ENCODE assay signal across 21 mouse cellular contexts in the genomic region with DNA sequence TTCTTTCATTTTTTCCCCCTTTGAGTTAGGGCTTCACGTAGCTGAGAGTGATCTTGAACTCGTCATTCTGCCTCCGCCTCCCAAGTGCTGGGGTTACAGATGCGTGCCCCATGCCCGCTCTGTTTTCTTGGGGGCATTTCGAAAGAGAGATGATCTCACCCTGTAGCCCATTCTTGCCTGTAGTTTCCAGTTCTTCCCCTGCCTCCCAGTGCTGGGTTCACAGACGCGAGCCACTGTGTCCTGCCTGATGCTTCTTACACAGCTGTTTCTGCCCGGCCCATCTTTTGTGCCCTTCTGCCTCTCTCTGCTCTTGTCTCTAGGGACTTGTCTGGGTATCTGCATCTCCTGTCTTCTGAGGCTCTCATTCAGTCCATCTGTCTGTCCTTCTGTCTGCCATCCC. TPM values are rescaled to one million over a fixed set of nuclear protein-coding genes. Genes with fewer than 3 reads are reported as not detected.
DNase-seq lines count a peak whose midpoint lies in the region; ATAC-seq and TF ChIP-seq lines count a peak whose summit lies in the region.
"Had no signal": no experiment of that assay in that cellular context is flagged by ENCODE, and none has a peak within 500 bp of the region (broad histone marks: within the 10 kb centered on the region; RNA-seq: fewer than 3 reads in every experiment).

No protein-coding gene starts in this region.

- H3K4me2 ChIP-seq in midbrain, postnatal 0 days (ENCODE audit: low read depth, low read length, poor library complexity, severe bottlenecking): no peak overlapping the region
- no peak overlapping the region for H3K4me2 ChIP-seq in forebrain, embryonic 16.5 days (ENCODE audit: low read length)
- H3K4me2 ChIP-seq in hindbrain, postnatal 0 days (ENCODE audit: low read depth, low read length): no peak overlapping the region
- H3K4me2 ChIP-seq in neural tube, embryonic 14.5 days (ENCODE audit: low read depth, low read length): no peak overlapping the region; the same call in 1 of the 2 replicates
- H3K4me2 ChIP-seq: heart, embryonic 15.5 days had no signal

- 55% methylated on average over 9 of the region's 9 CpGs for WGBS in midbrain, embryonic 10.5 days
- 48% methylated on average over 9 of the region's 9 CpGs for WGBS in midbrain, postnatal 0 days
- WGBS in forebrain, embryonic 16.5 days: 31% methylated on average over 9 of the region's 9 CpGs
- 41% methylated on average over 9 of the region's 9 CpGs for WGBS in hindbrain, postnatal 0 days
- 26% methylated on average over 9 of the region's 9 CpGs for WGBS in neural tube, embryonic 14.5 days

- no peak for DNase-seq in midbrain, embryonic 10.5 days (ENCODE audit: low spot score)
- DNase-seq in midbrain, postnatal 0 days (ENCODE audit: low spot score): no peak
- no peak for DNase-seq in hindbrain, postnatal 0 days (ENCODE audit: low spot score)
- DNase-seq in thymus, postnatal 4 days: no peak
- DNase-seq in thymus, adult 18-20 months: no peak
- DNase-seq in cerebellum, postnatal 25 days: no peak
- DNase-seq: cerebellum, adult 8-10 months; heart, adult 18-20 months; liver, postnatal 0 days; lung, postnatal 36 days; thymus, postnatal 25 days had no signal

- no peak for ATAC-seq in midbrain, postnatal 0 days (ENCODE audit: low FRiP score)
- ATAC-seq in forebrain, embryonic 16.5 days: peak; percentile 10; the same call in 1 of the 2 replicates
- ATAC-seq in hindbrain, postnatal 0 days: peak; percentile 10
- ATAC-seq in neural tube, embryonic 14.5 days (ENCODE audit: low read depth): no peak
- ATAC-seq: liver, postnatal 0 days had no signal

- peaks cover 65% of the 10 kb centered on the region for H3K4me1 ChIP-seq in midbrain, embryonic 10.5 days
- H3K4me1 ChIP-seq in midbrain, postnatal 0 days (ENCODE audit: insufficient read depth, low read length): peaks cover 3% of the 10 kb centered on the region; the same call in 1 of the 2 replicates
- peaks cover 21% of the 10 kb centered on the region for H3K4me1 ChIP-seq in forebrain, embryonic 16.5 days (replicated peaks; ENCODE audit: control insufficient read depth, insufficient read depth, low read length)
- no peaks in the 10 kb centered on the region; the same call in 1 of the 2 replicates for H3K4me1 ChIP-seq in hindbrain, postnatal 0 days (ENCODE audit: insufficient read depth, low read length)
- H3K4me1 ChIP-seq in neural tube, embryonic 14.5 days (ENCODE audit: control insufficient read depth, insufficient read depth, low read length): peaks cover 27% of the 10 kb centered on the region
- H3K4me1 ChIP-seq: heart, embryonic 15.5 days had no signal

- no peaks in the 10 kb centered on the region for H3K27me3 ChIP-seq in midbrain, embryonic 10.5 days (ENCODE audit: low read depth, poor library complexity, severe bottlenecking)
- H3K27me3 ChIP-seq in midbrain, postnatal 0 days (ENCODE audit: insufficient read depth, low read length): no peaks in the 10 kb centered on the region
- H3K27me3 ChIP-seq in forebrain, embryonic 16.5 days (replicated peaks; ENCODE audit: control insufficient read depth, insufficient read depth, low read length): no peaks in the 10 kb centered on the region
- H3K27me3 ChIP-seq in hindbrain, postnatal 0 days (ENCODE audit: insufficient read depth, low read length): no peaks in the 10 kb centered on the region
- H3K27me3 ChIP-seq in neural tube, embryonic 14.5 days (ENCODE audit: control insufficient read depth, insufficient read depth, low read length): no peaks in the 10 kb centered on the region
- H3K27me3 ChIP-seq: heart, embryonic 15.5 days had no signal

- H3K9ac ChIP-seq in midbrain, postnatal 0 days (replicated peaks; ENCODE audit: low read length, poor library complexity, severe bottlenecking): no peak overlapping the region
- no peak overlapping the region for H3K9ac ChIP-seq in forebrain, embryonic 16.5 days (replicated peaks; ENCODE audit: low read depth, low read length)
- no peak overlapping the region for H3K9ac ChIP-seq in hindbrain, postnatal 0 days (replicated peaks; ENCODE audit: low read length)
- no peak overlapping the region for H3K9ac ChIP-seq in neural tube, embryonic 14.5 days (replicated peaks; ENCODE audit: low read depth, low read length)
- H3K9ac ChIP-seq: heart, embryonic 15.5 days; liver, postnatal 0 days had no signal

- no peaks in the 10 kb centered on the region; the same call in 1 of the 2 replicates for H3K9me3 ChIP-seq in midbrain, embryonic 10.5 days (replicated peaks)
- H3K9me3 ChIP-seq in midbrain, postnatal 0 days (ENCODE audit: low read length): no peaks in the 10 kb centered on the region
- H3K9me3 ChIP-seq in forebrain, embryonic 16.5 days (ENCODE audit: control insufficient read depth, low read length): no peaks in the 10 kb centered on the region
- no peaks in the 10 kb centered on the region for H3K9me3 ChIP-seq in hindbrain, postnatal 0 days (ENCODE audit: low read length)
- H3K9me3 ChIP-seq in neural tube, embryonic 14.5 days (ENCODE audit: control insufficient read depth, low read length): no peaks in the 10 kb centered on the region
- H3K9me3 ChIP-seq: embryonic facial prominence, embryonic 10.5 days; heart, embryonic 15.5 days had no signal

- no peak for TF ChIP-seq CTCF in midbrain, postnatal 0 days (IDR thresholded peaks at IDR 0.05)
- TF ChIP-seq CTCF in hindbrain, postnatal 0 days (IDR thresholded peaks at IDR 0.05; ENCODE audit: low read depth): no peak

- no peak overlapping the region for H3K4me3 ChIP-seq in midbrain, embryonic 10.5 days
- no peak overlapping the region for H3K4me3 ChIP-seq in midbrain, postnatal 0 days (ENCODE audit: low read depth, low read length)
- no peak overlapping the region for H3K4me3 ChIP-seq in forebrain, embryonic 16.5 days (replicated peaks; ENCODE audit: low read length)
- H3K4me3 ChIP-seq in hindbrain, postnatal 0 days (ENCODE audit: low read length): no peak overlapping the region
- H3K4me3 ChIP-seq in neural tube, embryonic 14.5 days (ENCODE audit: low read depth, low read length): no peak overlapping the region
- H3K4me3 ChIP-seq: heart, embryonic 15.5 days had no signal

- peaks cover 55% of the 10 kb centered on the region for H3K36me3 ChIP-seq in midbrain, embryonic 10.5 days
- peaks cover 26% of the 10 kb centered on the region for H3K36me3 ChIP-seq in midbrain, postnatal 0 days (ENCODE audit: insufficient read depth, low read length)
- peaks cover 15% of the 10 kb centered on the region for H3K36me3 ChIP-seq in forebrain, embryonic 16.5 days (ENCODE audit: control insufficient read depth, insufficient read depth)
- peaks cover 16% of the 10 kb centered on the region; the same call in 1 of the 2 replicates for H3K36me3 ChIP-seq in hindbrain, postnatal 0 days (ENCODE audit: insufficient read depth, low read length)
- H3K36me3 ChIP-seq in neural tube, embryonic 14.5 days (ENCODE audit: control insufficient read depth, insufficient read depth, low read length): peaks cover 14% of the 10 kb centered on the region; the same call in 1 of the 2 replicates
- H3K36me3 ChIP-seq: heart, embryonic 15.5 days had no signal

- peak overlapping the region; percentile 87 for H3K27ac ChIP-seq in midbrain, embryonic 10.5 days (replicated peaks)
- no peak overlapping the region for H3K27ac ChIP-seq in midbrain, postnatal 0 days (ENCODE audit: low read depth, low read length)
- peak overlapping the region; percentile 78 for H3K27ac ChIP-seq in forebrain, embryonic 16.5 days (ENCODE audit: low read length)
- H3K27ac ChIP-seq in hindbrain, postnatal 0 days: peak overlapping the region; percentile 67; the same call in 1 of the 2 replicates
- H3K27ac ChIP-seq in neural tube, embryonic 14.5 days (ENCODE audit: low read depth, low read length): peak overlapping the region; percentile 55
- H3K27ac ChIP-seq: heart, embryonic 15.5 days; kidney, postnatal 0 days; stomach, postnatal 0 days had no signal

RNA-seq across cellular contexts. Expression of gene Nova2, which starts 17.1 kb away (rescaled TPM):
- 3.9 and 6.2 TPM in 2 replicates for polyA plus RNA-seq in midbrain, embryonic 10.5 days (2016; fragmentation: Nextera tagmentation; extraction: Ambion mirVana)
- total RNA-seq in midbrain, postnatal 0 days (2014; rRNA removed): 20.9 and 26.5 TPM in 2 replicates
- polyA plus RNA-seq in midbrain, postnatal 0 days (2015; fragmentation: Nextera tagmentation; extraction: Ambion mirVana): 8.7 and 10.1 TPM in 2 replicates
- 15.8 and 17.3 TPM in 2 replicates for polyA plus RNA-seq in forebrain, embryonic 16.5 days (2015; fragmentation: Nextera tagmentation; extraction: Ambion mirVana)
- total RNA-seq in hindbrain, postnatal 0 days (2014; rRNA removed): 18.3 and 19.8 TPM in 2 replicates
- 9.2 and 9.7 TPM in 2 replicates for polyA plus RNA-seq in hindbrain, postnatal 0 days (2015; fragmentation: Nextera tagmentation; extraction: Ambion mirVana)
- 17.1 and 18.4 TPM in 2 replicates for polyA plus RNA-seq in neural tube, embryonic 14.5 days (2014; fragmentation: Nextera tagmentation; extraction: Ambion mirVana)
- total RNA-seq: monocyte, adult 5-6 weeks had no signal

RNA-seq across cellular contexts. Expression of gene Ccdc61, which starts 32.6 kb away (rescaled TPM):
- 38.5 and 38.7 TPM in 2 replicates for polyA plus RNA-seq in midbrain, embryonic 10.5 days (2016; fragmentation: Nextera tagmentation; extraction: Ambion mirVana)
- total RNA-seq in midbrain, postnatal 0 days (2014; rRNA removed): 21.3 and 25.5 TPM in 2 replicates
- polyA plus RNA-seq in midbrain, postnatal 0 days (2015; fragmentation: Nextera tagmentation; extraction: Ambion mirVana): 29.5 and 35.2 TPM in 2 replicates
- polyA plus RNA-seq in forebrain, embryonic 16.5 days (2015; fragmentation: Nextera tagmentation; extraction: Ambion mirVana): 23.9 and 24.0 TPM in 2 replicates
- total RNA-seq in hindbrain, postnatal 0 days (2014; rRNA removed): 22.0 and 31.5 TPM in 2 replicates
- 32.9 and 35.2 TPM in 2 replicates for polyA plus RNA-seq in hindbrain, postnatal 0 days (2015; fragmentation: Nextera tagmentation; extraction: Ambion mirVana)
- polyA plus RNA-seq in neural tube, embryonic 14.5 days (2014; fragmentation: Nextera tagmentation; extraction: Ambion mirVana): 17.6 and 20.2 TPM in 2 replicates

RNA-seq across cellular contexts. Expression of gene Nanos2, which starts 44.4 kb away (rescaled TPM):
- 0.07 and 0.16 TPM in 2 replicates for polyA plus RNA-seq in midbrain, embryonic 10.5 days (2016; fragmentation: Nextera tagmentation; extraction: Ambion mirVana)
- 1.7 and 3.7 TPM in 2 replicates for total RNA-seq in midbrain, postnatal 0 days (2014; rRNA removed)
- 0.59 and 1.3 TPM in 2 replicates for polyA plus RNA-seq in midbrain, postnatal 0 days (2015; fragmentation: Nextera tagmentation; extraction: Ambion mirVana)
- 0.46 and 0.91 TPM in 2 replicates for polyA plus RNA-seq in forebrain, embryonic 16.5 days (2015; fragmentation: Nextera tagmentation; extraction: Ambion mirVana)
- 1.3 and 2.6 TPM in 2 replicates for total RNA-seq in hindbrain, postnatal 0 days (2014; rRNA removed)
- 1.6 TPM in 2 replicates for polyA plus RNA-seq in hindbrain, postnatal 0 days (2015; fragmentation: Nextera tagmentation; extraction: Ambion mirVana)
- polyA plus RNA-seq in neural tube, embryonic 14.5 days (2014; fragmentation: Nextera tagmentation; extraction: Ambion mirVana): 0.84 and 1.1 TPM in 2 replicates
- total RNA-seq: adrenal gland, adult 18-20 months; ES-E14; heart, adult 18-20 months; monocyte, adult 5-6 weeks had no signal
- polyA plus RNA-seq: C2C12; embryonic facial prominence, embryonic 10.5 days; heart, embryonic 15.5 days; liver, postnatal 0 days; stomach, postnatal 0 days had no signal

RNA-seq across cellular contexts. Expression of gene Mypop, which starts 48.2 kb away (rescaled TPM):
- 4.0 and 4.1 TPM in 2 replicates for polyA plus RNA-seq in midbrain, embryonic 10.5 days (2016; fragmentation: Nextera tagmentation; extraction: Ambion mirVana)
- total RNA-seq in midbrain, postnatal 0 days (2014; rRNA removed): 16.0 and 21.2 TPM in 2 replicates
- polyA plus RNA-seq in midbrain, postnatal 0 days (2015; fragmentation: Nextera tagmentation; extraction: Ambion mirVana): 4.7 and 5.0 TPM in 2 replicates
- 3.1 and 3.6 TPM in 2 replicates for polyA plus RNA-seq in forebrain, embryonic 16.5 days (2015; fragmentation: Nextera tagmentation; extraction: Ambion mirVana)
- 22.5 and 26.1 TPM in 2 replicates for total RNA-seq in hindbrain, postnatal 0 days (2014; rRNA removed)
- 5.6 and 6.0 TPM in 2 replicates for polyA plus RNA-seq in hindbrain, postnatal 0 days (2015; fragmentation: Nextera tagmentation; extraction: Ambion mirVana)
- 6.0 and 6.9 TPM in 2 replicates for polyA plus RNA-seq in neural tube, embryonic 14.5 days (2014; fragmentation: Nextera tagmentation; extraction: Ambion mirVana)
- total RNA-seq: monocyte, adult 5-6 weeks had no signal

Comparison
In these comparisons a context has a peak if more than half of its experiments do, and no peak if none do; other contexts are left out.
1. ATAC-seq: peak in forebrain, embryonic 16.5 days (single experiment) and hindbrain, postnatal 0 days (single experiment); none in midbrain, postnatal 0 days (single experiment) and neural tube, embryonic 14.5 days (single experiment).